Mouse (Mus musculus): ENCODE results near the gene Gm10282.

Gm10282 gene

GRCm38 (mm10) chr8:72321635-72322441, 16.8 kb upstream of the Gm10282 start:
- Histone ChIP-seq H3K4me1 (replicated peaks; ENCODE audit: low read depth, low read length) (peaks cover 59% of the 10 kb centered on the region), H3K9me3 (ENCODE audit: low read length) (no peaks in the 10 kb centered on the region), H3K36me3 (ENCODE audit: insufficient read depth, low read length) (peaks cover 52% of the 10 kb centered on the region), H3K27me3 (ENCODE audit: insufficient read depth, low read length) (no peaks in the 10 kb centered on the region), H3K4me3 (replicated peaks; ENCODE audit: low read length) (peak overlapping the region; percentile 98)
- TF ChIP-seq POU5F1 (IDR thresholded peaks at IDR 0.05; ENCODE audit: borderline replicate concordance, low read length), result no peak
- no peak for TF ChIP-seq NANOG (IDR thresholded peaks at IDR 0.05; ENCODE audit: borderline replicate concordance, low read length)
- no peak for TF ChIP-seq CTCF (conservative IDR thresholded peaks at IDR 0.05; ENCODE audit: low read length)

GRCm38 (mm10) chr8:72320803-72321583, 15.9 kb upstream of the Gm10282 start:
- no peak for TF ChIP-seq CTCF (conservative IDR thresholded peaks at IDR 0.05; ENCODE audit: low read length)
- no peak for TF ChIP-seq POU5F1 (IDR thresholded peaks at IDR 0.05; ENCODE audit: borderline replicate concordance, low read length)
- TF ChIP-seq NANOG (IDR thresholded peaks at IDR 0.05; ENCODE audit: borderline replicate concordance, low read length), result no peak
- H3K4me3 ChIP-seq (replicated peaks; ENCODE audit: low read length), result peak overlapping the region; percentile 98
- H3K9me3 ChIP-seq (ENCODE audit: low read length), result no peaks in the 10 kb centered on the region
- peaks cover 52% of the 10 kb centered on the region for H3K36me3 ChIP-seq (ENCODE audit: insufficient read depth, low read length)
- no peaks in the 10 kb centered on the region for H3K27me3 ChIP-seq (ENCODE audit: insufficient read depth, low read length)
- peaks cover 56% of the 10 kb centered on the region for H3K4me1 ChIP-seq (replicated peaks; ENCODE audit: low read depth, low read length)

DNA sequence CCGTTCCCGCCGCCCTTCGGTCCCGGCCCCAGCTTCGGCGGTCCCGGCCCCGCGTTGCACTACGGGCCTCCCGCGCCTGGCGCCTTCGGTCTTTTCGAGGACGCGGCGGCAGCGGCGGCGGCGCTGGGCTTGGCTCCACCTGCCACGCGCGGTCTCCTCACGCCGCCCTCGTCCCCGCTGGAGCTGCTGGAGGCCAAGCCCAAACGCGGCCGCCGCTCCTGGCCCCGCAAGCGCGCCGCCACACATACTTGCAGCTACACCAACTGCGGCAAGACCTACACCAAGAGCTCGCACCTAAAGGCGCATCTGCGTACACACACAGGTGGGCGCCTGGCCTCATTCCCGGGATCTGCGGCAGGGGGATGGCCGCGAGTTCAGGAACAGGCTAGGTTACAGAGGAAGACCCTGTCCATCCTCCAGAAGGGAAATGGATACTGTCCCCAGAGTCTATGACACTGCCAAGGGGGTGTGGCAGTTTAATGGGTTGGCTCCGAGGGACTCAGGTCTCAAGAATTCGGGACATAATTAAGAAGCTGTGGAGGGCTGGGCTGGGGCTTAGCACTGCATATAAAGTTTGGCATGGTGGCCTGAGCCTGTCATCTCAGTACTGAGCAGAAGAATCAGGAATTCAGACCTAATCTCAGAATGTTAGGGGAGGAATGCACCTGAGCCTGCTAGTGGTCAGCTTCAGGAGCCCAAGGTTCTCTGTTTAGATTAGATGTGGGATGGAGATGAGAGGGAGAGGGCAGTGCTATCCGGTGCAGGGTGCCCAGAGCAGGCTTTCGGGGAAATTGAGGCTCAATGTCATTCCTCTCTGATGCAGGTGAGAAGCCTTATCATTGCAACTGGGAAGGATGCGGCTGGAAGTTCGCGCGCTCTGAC, 15.1 kb upstream of the Gm10282 start:
- Histone ChIP-seq H3K9me3 (ENCODE audit: low read length) (no peaks in the 10 kb centered on the region), H3K27me3 (ENCODE audit: insufficient read depth, low read length) (no peaks in the 10 kb centered on the region), H3K36me3 (ENCODE audit: insufficient read depth, low read length) (peaks cover 49% of the 10 kb centered on the region), H3K4me3 (replicated peaks; ENCODE audit: low read length) (peak overlapping the region; percentile 98), H3K4me1 (replicated peaks; ENCODE audit: low read depth, low read length) (peaks cover 54% of the 10 kb centered on the region)
- TF ChIP-seq NANOG (IDR thresholded peaks at IDR 0.05; ENCODE audit: borderline replicate concordance, low read length) (no peak), POU5F1 (IDR thresholded peaks at IDR 0.05; ENCODE audit: borderline replicate concordance, low read length) (no peak), CTCF (conservative IDR thresholded peaks at IDR 0.05; ENCODE audit: low read length) (no peak)

GRCm38 (mm10) chr8:72319397-72319796, 14.3 kb upstream of the Gm10282 start:
- H3K9me3 ChIP-seq (ENCODE audit: low read length), result no peaks in the 10 kb centered on the region
- no peaks in the 10 kb centered on the region for H3K27me3 ChIP-seq (ENCODE audit: insufficient read depth, low read length)
- H3K4me3 ChIP-seq (replicated peaks; ENCODE audit: low read length), result peak overlapping the region; percentile 98
- TF ChIP-seq CTCF (conservative IDR thresholded peaks at IDR 0.05; ENCODE audit: low read length) (no peak), NANOG (IDR thresholded peaks at IDR 0.05; ENCODE audit: borderline replicate concordance, low read length) (no peak), POU5F1 (IDR thresholded peaks at IDR 0.05; ENCODE audit: borderline replicate concordance, low read length) (no peak)
- peaks cover 43% of the 10 kb centered on the region for H3K36me3 ChIP-seq (ENCODE audit: insufficient read depth, low read length)
- H3K4me1 ChIP-seq (replicated peaks; ENCODE audit: low read depth, low read length), result peaks cover 54% of the 10 kb centered on the region

- H3K4me1 ChIP-seq (replicated peaks; ENCODE audit: low read depth, low read length), result peaks cover 54% of the 10 kb centered on the region
- H3K9me3 ChIP-seq (ENCODE audit: low read length), result no peaks in the 10 kb centered on the region
- H3K27me3 ChIP-seq (ENCODE audit: insufficient read depth, low read length), result no peaks in the 10 kb centered on the region
- TF ChIP-seq POU5F1 (IDR thresholded peaks at IDR 0.05; ENCODE audit: borderline replicate concordance, low read length) (no peak), CTCF (conservative IDR thresholded peaks at IDR 0.05; ENCODE audit: low read length) (no peak), NANOG (IDR thresholded peaks at IDR 0.05; ENCODE audit: borderline replicate concordance, low read length) (no peak)
- H3K4me3 ChIP-seq (replicated peaks; ENCODE audit: low read length), result peak within 1 kb of the TSS; percentile 98
- peaks cover 38% of the 10 kb centered on the region for H3K36me3 ChIP-seq (ENCODE audit: insufficient read depth, low read length)
Observed at GRCm38 (mm10) chr8:72318801-72319322, 13.8 kb upstream of the Gm10282 start, which contains the start of gene Klf2. Gene Klf2, plus strand, starts transcription at chr8:72319033.

DNA sequence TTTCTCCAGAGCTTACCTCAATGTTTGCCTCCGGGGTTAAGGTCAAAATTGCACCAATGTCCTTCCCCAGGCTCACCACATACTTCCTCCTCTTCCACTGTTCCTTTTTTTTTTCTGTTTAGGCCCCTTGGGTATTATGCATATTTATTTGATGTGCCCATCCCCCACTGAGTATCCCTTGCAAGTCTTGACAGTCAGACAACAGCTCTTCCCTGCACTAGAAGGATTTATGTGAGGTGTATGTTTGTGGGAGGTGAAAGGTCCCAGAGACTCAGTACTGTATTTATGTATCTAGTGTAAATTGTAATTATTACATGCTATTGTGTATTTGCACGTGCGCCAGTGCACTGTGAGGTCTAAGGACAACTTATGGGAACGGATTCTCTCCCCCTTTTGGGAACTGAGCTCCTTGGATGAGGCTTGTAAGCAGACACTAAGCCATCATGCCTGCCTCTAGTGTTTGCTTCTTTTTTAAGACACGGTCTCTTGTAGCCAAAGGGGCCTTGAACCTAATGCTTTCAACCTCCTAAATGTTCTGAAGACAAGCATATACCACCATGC, 12.8 kb upstream of the Gm10282 start:
- Histone ChIP-seq H3K36me3 (ENCODE audit: insufficient read depth, low read length) (peaks cover 28% of the 10 kb centered on the region), H3K27me3 (ENCODE audit: insufficient read depth, low read length) (no peaks in the 10 kb centered on the region), H3K4me1 (replicated peaks; ENCODE audit: low read depth, low read length) (peaks cover 54% of the 10 kb centered on the region), H3K9me3 (ENCODE audit: low read length) (no peaks in the 10 kb centered on the region), H3K4me3 (replicated peaks; ENCODE audit: low read length) (peak overlapping the region; percentile 35; the same call in 1 of the 2 replicates)
- TF ChIP-seq CTCF (conservative IDR thresholded peaks at IDR 0.05; ENCODE audit: low read length) (no peak), NANOG (IDR thresholded peaks at IDR 0.05; ENCODE audit: borderline replicate concordance, low read length) (no peak), POU5F1 (IDR thresholded peaks at IDR 0.05; ENCODE audit: borderline replicate concordance, low read length) (no peak)

DNA sequence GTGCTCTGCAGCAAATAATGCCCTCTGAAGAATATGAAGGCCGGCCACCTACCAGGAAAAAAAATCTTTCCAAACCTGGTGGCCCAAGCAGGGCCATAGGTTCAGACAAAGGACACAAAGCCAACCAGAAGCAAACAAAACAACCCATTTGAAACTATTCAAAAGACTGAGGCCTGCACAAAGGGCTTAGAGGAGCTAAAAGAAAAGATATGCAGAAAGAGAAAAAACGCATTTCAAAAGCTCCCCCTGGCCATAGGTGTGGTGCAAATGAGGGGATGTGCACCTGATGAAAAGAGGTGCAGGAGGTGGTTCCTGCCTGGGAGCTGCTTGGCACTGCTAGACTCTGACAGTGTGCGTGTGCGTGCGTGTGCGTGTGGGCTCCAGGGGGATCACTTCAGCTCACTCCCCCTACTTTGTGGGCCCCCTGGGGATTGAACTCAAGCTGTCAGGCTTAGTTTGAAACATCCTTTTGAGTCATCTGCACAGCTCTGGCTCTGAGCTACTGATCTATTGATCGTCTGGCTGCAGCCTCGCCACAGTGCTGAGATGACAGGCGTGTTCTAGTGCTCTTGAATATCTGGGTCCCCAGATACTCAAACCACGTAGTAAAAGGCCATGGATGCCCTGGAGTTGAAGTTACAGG, 11.1 kb upstream of the Gm10282 start:
- Histone ChIP-seq H3K9me3 (ENCODE audit: low read length) (no peaks in the 10 kb centered on the region), H3K27me3 (ENCODE audit: insufficient read depth, low read length) (no peaks in the 10 kb centered on the region), H3K4me1 (replicated peaks; ENCODE audit: low read depth, low read length) (peaks cover 59% of the 10 kb centered on the region), H3K36me3 (ENCODE audit: insufficient read depth, low read length) (peaks cover 13% of the 10 kb centered on the region), H3K4me3 (replicated peaks; ENCODE audit: low read length) (0 out of 2 replicates have a peak overlapping the region, but pooled peaks have one; percentile 1)
- TF ChIP-seq CTCF (conservative IDR thresholded peaks at IDR 0.05; ENCODE audit: low read length), result no peak
- TF ChIP-seq POU5F1 (IDR thresholded peaks at IDR 0.05; ENCODE audit: borderline replicate concordance, low read length), result peak; percentile 22; the same call in 1 of the 2 replicates
- TF ChIP-seq NANOG (IDR thresholded peaks at IDR 0.05; ENCODE audit: borderline replicate concordance, low read length), result peak; percentile 83

All from E14TG2a.4 (cell line).